Mouse (Mus musculus) adrenal gland, adult 18-20 months (tissue): ENCODE results near the gene Ndufb7. TPM values are rescaled to one million over a fixed set of nuclear protein-coding genes. Genes with fewer than 3 reads are reported as not detected.
A peak's percentile ranks its signal among the peaks of the same experiment; 100 is the strongest.

Experiments used
- DNase-seq, 2 experiments: peaks; one replicate each; pipeline ENCODE4 v3.0.0; 2021 to 2022; ENCODE audit warnings: low spot score in 2 of 2
- total RNA-seq, 2 experiments: library from RNA; stranded (reverse); gene quantifications; 1 replicate in 1 of 2; 2 replicates in 1 of 2; pipeline ENCODE4 v1.2.3; 2021

Gene Ndufb7
- total RNA-seq, 2 experiments from 2014 or later = 220 to 282 TPM

DNA sequence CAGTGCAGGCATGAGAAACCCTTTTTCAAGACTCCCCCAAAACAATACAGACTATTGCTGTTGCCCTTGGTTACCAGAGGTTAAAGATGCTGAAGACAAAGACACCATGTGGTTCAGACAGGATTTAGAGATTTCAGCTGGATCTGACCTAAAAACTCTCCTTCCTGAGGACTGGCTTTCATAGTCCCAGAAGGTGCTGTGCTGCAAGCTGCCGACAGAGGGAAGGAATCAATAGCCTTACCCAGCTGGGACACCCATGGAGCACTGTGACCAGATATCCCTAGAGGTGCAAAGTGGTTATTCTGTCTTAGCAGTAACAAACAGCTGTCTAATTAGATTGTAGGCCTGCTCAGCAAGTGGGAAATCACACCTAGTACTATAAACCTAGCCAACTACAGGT lies 31.7 kb downstream of the Ndufb7 start:
- DNase-seq = no peak

DNA sequence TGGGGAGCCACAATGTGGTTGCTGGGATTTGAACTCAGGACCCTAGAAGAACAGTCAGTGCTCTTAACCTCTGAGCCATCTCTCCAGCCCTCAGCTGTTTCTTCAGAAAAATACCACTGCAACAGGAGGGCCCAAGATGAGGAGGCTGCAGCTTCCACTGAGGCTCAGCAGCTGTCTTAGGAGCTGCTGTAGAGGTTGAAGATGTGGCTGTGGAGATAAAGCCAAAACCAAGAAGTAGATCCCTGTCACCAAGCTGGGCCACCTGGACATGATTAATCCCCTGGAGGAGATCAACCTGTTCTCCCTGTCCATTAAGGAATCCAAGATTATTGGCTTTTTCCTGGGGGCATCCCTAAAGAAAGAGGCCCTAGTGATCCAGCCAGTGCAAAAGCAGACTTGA lies 33.3 kb downstream of the Ndufb7 start:
- DNase-seq = no peak

DNA sequence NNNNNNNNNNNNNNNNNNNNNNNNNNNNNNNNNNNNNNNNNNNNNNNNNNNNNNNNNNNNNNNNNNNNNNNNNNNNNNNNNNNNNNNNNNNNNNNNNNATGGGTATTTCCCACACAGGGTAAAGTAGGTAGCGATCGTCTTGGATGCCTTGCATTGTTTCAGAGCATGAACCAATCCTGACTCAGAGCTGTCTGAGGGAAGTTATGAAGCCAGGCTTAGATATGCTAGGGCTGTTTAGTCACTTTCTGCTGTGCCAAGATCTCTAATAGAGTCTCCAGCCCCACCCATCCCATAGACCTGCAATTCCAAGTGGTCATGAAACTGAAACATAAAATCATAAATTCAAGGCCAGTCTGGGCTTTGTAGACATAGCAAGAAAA lies 36.2 kb downstream of the Ndufb7 start:
- no peak for DNase-seq

DNA sequence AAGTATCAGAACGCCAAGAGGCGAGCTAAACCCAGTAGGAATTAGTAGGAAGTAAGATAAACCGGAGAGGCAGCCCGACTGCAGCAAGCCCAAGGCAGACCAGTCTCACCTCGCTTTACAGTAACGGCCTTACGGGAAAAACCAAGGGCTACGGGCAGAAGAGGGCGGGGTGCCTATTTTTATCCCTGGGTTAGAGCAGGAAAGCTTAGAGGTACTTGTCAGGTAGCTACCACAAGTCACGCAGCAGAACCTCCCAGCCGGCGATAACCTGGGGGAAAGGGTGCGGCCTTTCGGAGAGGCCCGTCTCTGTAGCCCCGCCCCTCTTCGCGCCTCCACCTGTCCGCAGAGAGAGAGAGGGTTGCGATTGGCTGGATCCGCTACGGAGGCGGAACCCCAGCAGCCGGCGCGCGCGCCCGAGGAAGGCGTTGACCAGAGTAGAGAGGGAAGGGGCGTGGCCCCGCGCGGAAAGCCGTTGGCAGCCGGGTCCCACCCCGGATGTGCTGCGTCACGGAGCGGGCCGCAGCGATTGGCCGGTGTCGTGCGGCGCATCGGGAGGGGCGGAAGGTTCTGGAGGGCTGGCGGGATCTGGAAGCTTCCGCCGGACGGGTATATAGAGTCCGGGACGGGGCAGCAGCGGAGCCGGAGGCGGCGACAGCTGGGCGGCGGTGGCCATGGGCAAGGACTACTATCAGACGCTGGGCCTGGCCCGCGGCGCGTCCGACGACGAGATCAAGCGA lies 41.4 kb downstream of the Ndufb7 start, which contains the start of the genes Tecr and Dnajb1:
Tecr (minus strand) TSS at position 311 of the 737 bp plus-strand sequence.
Dnajb1 (plus strand) TSS at position 533 of the 737 bp plus-strand sequence.
- peak; percentile 98 for DNase-seq

DNA sequence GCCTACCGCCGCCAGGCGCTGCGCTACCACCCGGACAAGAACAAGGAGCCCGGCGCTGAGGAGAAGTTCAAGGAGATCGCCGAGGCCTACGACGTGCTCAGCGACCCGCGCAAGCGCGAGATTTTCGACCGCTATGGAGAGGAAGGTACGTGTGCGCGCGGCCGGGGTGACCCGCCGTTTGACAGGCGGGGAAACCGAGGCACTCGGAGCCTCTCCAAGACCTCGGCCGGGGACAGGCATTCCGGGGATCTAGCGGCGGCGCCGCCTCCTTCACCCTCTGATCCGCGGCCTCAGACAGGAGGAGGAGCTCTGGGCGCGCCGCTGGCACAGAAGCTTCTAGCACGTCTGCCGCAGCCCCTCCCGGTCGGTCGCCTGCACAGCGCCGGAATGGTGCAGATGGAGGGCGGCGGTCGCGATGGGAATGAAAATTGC lies 41.9 kb downstream of the Ndufb7 start:
- peak; percentile 81 to 83 for DNase-seq

DNA sequence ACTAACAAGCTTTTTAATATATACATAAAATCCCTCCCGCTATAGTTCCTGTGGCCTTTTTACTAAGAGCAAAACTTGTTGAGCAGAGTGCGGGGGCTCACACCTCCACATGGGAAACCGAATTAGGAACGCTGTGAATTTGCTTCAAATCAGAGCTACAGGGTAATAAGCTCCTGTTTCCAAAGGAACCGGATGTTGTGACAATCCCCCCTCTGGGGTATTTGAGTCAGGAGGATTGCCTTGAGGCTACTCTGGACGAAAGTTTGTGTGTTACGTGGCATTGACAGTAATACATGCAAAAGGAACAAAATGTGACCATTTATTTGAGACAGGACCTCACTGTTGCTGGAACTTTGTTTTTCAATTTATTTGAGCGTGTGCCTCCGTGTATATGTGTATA lies 42.6 kb downstream of the Ndufb7 start:
- no peak for DNase-seq

DNA sequence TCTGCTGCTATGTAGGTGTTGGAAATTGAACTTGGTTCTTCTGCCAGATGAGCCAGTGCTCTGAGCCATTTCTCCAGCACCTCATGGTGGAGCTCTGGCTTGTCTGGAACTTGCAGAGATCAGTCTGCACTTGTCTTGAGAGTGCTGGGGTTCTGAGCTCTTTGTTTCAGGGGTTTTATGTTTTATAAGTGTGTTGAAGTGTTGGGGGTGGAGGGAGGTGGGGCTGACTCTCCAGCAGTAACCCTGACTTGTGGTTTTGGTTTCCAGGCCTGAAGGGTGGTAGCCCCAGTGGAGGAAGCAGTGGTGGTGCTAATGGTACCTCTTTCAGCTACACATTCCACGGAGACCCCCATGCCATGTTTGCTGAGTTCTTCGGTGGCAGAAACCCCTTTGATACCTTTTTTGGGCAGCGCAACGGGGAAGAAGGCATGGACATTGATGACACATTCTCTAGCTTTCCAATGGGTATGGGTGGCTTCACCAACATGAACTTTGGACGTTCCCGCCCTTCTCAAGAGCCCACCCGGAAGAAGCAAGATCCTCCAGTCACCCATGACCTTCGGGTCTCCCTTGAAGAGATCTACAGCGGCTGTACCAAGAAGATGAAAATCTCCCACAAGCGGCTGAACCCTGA lies 43.2 kb downstream of the Ndufb7 start:
- DNase-seq = no peak

DNA sequence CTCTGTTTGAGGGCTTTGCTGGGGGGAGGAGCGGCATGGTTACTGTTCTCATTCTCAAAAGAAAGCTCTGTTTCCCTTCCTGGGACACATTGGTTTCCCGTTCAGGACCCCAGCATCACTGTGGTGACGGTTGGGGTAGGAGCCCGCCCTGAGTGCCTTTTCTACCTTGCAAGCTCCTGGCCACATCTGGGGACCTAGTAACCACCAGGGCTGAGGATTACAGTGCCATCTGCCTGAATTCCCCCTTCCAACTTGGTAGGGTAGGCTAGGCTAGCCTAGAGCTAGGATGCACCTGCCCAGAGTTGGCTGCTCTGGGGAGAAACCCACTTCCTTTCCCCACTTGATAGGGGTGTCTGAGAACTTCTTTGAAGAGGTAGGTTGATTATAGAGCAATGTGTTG lies 45.5 kb downstream of the Ndufb7 start:
- DNase-seq = no peak

DNA sequence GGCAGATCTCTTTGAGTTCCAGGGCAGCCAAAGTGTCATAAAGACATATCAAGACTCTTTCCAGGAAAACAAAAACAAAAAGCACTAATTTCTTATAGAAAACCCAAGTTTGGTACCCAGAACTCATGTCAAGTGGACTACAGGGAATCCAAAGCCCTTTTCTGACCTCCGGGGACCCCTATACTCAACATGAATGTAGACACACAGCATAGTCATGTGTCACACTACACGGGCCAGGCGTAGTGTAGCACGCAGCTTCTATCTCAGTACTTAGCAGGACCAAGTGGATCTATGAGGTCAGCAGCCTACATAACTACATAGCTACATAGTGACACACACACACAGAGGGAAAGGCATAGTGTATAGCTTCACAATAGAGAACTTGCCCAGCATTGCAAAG lies 47.2 kb downstream of the Ndufb7 start:
- no peak for DNase-seq

DNA sequence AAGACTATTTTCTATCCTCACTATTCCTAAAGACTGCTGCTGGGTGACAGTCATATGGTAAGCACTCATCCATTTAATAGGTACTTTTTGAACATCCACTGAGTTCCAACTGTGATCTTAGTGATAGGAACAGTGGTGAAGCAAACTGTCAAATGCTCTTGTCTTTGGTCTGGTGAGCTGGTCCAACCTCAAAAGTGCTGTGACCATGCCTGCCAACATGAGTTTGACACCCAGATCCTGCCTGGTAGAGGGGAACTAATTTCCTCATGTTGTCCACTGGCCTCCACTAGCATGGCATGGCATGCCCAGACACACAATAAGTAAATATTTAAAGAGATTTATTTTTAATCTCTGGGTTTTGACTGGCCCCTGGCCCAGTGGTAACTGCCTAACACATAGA lies 50.2 kb downstream of the Ndufb7 start:
- DNase-seq = no peak

DNA sequence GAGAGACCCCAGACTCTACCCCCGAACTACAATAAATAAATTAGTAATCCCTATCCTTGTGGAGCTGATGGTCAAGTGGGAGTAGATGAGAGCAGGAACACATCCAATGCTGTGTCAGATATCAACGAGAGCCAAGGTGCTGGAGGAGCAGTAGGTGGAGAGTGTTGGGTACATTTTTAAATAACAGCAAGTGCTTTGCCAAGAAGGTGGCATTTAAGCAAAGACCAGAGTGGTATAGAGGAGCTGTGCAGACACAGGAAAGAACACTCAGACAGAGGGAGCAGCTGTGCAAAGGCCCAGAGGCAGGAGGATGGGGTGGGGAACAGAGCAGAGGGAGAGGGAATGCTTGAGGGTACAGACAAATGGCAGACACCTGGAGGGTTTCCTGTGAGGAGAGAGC lies 50.6 kb downstream of the Ndufb7 start:
- DNase-seq = no peak

DNA sequence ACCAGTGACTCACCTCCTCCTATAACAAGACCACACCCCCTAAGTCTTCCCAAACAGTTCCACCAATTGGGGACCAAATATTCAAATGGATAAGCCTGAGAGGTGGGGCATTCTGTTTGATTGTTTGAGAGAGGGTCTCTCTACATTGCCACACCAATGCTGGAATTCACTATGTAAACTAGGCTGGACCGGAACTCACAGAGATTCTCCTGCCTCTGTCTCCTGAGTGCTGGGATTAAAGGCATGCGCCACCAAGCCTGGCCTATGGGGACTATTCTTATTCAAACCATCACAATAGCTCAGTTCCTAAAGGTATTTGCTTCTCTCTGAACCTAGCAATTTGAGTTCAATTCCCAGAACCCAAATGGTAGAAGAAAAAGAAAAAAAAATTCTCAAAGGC lies 52.1 kb downstream of the Ndufb7 start:
- DNase-seq = no peak

DNA sequence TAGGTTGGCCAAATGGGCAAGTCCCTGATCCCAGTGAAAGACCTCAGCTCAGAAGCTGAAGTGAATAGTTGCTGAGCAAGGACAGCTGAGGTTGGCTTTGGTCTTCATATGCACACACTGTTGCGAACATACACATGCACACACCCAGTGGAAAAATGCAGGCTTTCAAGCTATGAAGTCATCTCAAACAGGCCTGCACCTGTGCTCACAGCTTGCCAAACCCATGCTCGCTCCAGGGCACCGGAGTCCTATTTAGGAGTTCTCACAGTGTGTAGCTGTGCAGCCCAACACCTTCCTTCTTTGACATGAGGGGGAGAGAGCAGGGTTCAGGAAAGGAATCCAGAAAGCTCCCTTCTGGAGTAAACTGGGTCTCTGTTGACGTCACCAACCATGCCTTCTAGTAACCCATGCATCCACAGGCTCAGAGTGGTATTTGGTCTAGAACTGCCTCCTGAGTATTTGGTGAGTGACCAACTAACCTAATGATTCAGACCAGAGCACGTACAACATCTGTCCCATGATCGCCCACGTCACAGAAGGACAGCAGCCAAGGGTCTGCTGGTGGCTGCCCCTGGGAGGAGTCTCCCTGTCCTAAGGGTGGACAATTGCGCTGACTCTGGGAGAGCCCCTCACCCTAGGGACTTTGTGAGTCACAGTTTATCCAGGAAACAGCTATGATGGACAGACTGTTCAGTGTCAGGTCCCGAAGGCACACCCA lies 53.3 kb downstream of the Ndufb7 start:
- DNase-seq = no peak

Other genes starting within 250 kb of the Ndufb7 start
- gene Elmod2, start 234.2 kb upstream of the Ndufb7 start, total RNA-seq = 10 to 100 TPM; 21.2 to 25.9 TPM
- not detected for gene Mgat4d, start 218.2 kb upstream of the Ndufb7 start, total RNA-seq
- gene Clgn, start 176.8 kb upstream of the Ndufb7 start, total RNA-seq = not detected
- gene Scoc, start 108.3 kb upstream of the Ndufb7 start, total RNA-seq = 10 to 100 TPM; 80.2 to 90.2 TPM
- not detected for gene Olfr370, start 30.9 kb upstream of the Ndufb7 start, total RNA-seq
- 100 to 1,000 TPM; 498 to 523 TPM for gene Tecr, start 41.3 kb downstream of the Ndufb7 start, total RNA-seq
- gene Dnajb1, start 41.5 kb downstream of the Ndufb7 start, total RNA-seq = 10 to 100 TPM; 75.9 to 83.0 TPM
- gene Gipc1, start 86.0 kb downstream of the Ndufb7 start, total RNA-seq = 10 to 100 TPM; 26.2 to 29.8 TPM
- under 1 TPM; 0.45 to 0.99 TPM for gene Ptger1, start 100.0 kb downstream of the Ndufb7 start, total RNA-seq
- gene Pkn1, start 132.5 kb downstream of the Ndufb7 start, total RNA-seq = 100 to 1,000 TPM; 124 to 126 TPM
- 10 to 100 TPM; 17.5 to 20.5 TPM for gene Ddx39, start 148.5 kb downstream of the Ndufb7 start, total RNA-seq
- 10 to 100 TPM; 23.4 to 35.3 TPM for gene Adgre5, start 174.7 kb downstream of the Ndufb7 start, total RNA-seq